Mouse (Mus musculus) adrenal gland, adult 2 months (tissue): Measurements from ENCODE around the gene Itih2. TPM values are rescaled to one million over a fixed set of nuclear protein-coding genes. Genes with fewer than 3 reads are reported as not detected.

Source experiments
- DNase-seq: peaks from one replicate; pipeline ENCODE4 v3.0.0; 2021
- long read RNA-seq: library from polyadenylated mRNA; stranded (forward); transcript quantifications from one replicate; pipeline ENCODE4 v2.0.0, GENCODE M21; 2021
- polyA plus RNA-seq: library from polyadenylated mRNA; depleted of rRNA; stranded (reverse); fragments of >200 nt; gene quantifications from 2 replicates; pipeline ENCODE4 v1.2.3, GENCODE M21; 2012; rRNA removed
- total RNA-seq, 2 experiments: library from RNA; stranded (reverse); gene quantifications; 2 replicates each; pipeline ENCODE4 v1.2.3; 2021

The Itih2 gene
- total RNA-seq = 10 to 100 TPM in 1 of 2 experiments, 1 to 10 TPM in 1; 7.7 to 10.0 TPM
- polyA plus RNA-seq = 3.2 and 3.9 TPM in 2 replicates
- long read RNA-seq, partial matches to known transcripts = 0 of 2 reads
- long read RNA-seq, other reads (novel, unspliced or antisense) = 0 of 2 reads

DNA sequence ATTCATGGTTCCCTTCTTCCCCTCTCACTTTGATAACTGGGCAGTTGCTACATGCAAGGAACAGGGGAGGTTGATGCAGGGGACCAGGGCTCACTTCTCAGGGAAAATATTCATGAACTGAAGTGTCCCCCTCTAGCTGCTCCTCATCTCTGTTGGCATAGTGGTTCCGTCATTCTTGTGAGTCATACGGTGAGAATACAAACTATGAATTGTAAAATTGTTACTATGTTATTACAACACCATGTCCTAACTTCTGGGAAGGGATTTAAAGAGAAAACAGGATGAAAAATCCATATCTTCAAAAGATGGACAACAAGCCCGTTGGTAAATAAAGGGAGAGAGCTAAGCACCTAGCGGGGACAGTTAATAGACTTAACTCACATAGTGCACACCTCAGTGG, at the start of gene Itih2:
Gene Itih2 (minus strand): TSS at position 101 of the 400 bp plus-strand sequence.
- no peak for DNase-seq

DNA sequence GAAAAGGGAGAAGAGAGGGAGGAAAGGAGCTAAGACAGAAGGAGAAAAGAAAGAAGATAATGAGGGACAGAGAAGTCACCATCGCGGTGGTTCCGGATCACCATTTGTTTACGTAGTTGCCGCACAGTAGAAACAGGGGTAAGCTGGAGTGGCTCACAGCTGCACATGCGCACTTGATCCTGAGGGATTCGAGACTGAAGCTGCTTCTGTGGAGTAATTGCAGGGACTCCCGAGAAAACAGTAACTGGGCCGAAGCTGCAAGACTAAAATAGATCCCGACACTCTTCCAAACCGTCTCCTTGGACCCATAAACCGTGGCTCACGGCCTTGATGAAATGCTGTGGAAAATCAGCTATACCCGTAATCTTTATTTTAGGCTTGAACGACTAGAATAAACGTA, 38.8 kb upstream of the Itih2 start:
- DNase-seq = no peak

DNA sequence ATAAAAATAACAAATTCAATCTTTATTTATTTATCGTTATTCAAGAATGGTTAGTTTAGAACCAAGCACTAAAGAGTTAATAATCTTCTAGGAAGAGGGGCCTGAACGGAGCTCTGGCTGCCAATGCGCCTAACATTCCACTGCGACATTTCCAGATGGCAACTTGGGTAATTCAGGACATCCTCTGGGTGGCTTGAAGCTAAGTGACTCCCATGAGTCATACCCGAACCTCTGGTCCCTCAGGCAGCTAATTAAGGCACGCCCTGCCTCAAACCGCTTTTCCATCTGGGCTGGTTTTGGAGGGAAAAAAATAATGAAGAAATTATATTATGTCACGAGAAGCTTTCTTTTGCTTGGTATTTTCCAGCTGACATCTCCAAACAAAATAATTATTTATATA, 36.8 kb upstream of the Itih2 start:
- DNase-seq = no peak

DNA sequence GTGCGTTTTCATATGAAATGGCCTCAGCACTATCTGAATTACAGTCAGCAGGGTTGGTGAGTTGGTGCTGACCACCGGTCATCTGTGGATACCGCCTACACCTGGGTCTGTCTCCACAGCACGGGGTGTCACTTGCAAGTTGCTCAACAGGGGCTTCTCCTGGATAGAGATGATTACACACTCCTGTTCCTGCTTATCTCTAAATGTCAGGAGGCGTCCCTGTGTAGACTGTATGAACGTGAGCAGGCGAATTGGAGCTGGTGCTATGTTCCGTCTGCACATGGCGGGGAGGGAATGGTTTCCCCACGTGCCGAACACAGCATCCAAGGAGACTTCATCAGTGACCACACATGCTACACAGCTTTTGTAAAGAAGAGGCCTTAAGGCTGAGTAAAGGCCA, 36.1 kb upstream of the Itih2 start:
- no peak for DNase-seq

DNA sequence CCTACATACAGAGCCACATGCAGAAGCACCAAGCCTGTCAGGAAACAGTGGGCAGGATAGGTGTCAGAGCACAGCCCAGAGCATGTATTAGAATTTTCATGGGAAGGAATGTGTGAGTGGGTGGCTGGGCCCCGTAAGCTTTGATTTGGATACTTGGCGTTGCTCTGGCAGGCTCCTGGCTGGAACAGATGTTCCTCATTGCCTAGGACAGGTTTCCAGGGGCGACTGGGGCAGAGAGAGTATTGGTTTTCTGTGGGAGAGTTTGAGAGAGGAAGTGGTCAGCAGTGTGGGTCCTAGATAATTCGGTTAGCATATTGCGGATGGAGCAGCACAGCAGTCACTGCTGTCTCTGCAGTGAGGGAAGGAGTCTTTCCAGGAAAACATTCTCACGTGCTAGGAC, 35.4 kb upstream of the Itih2 start:
- no peak for DNase-seq

DNA sequence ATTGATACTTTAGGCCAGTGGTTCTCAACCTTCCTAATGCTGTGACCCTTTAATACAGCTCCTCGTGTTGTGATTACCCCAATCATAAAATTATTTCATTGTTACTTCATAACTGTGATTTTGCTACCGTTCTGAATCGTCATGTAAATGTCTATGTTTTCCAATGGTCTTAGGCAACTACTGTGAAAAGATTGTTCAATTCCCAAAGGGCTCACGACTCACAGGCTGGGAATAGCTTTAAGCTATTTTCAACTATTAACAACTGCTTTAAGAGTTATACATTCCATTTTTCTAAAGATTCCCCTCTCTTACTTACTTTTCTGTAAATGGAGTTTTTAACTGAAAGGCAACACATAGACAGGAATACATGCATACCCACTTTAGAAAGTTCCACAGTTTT, 30.8 kb upstream of the Itih2 start:
- no peak for DNase-seq

DNA sequence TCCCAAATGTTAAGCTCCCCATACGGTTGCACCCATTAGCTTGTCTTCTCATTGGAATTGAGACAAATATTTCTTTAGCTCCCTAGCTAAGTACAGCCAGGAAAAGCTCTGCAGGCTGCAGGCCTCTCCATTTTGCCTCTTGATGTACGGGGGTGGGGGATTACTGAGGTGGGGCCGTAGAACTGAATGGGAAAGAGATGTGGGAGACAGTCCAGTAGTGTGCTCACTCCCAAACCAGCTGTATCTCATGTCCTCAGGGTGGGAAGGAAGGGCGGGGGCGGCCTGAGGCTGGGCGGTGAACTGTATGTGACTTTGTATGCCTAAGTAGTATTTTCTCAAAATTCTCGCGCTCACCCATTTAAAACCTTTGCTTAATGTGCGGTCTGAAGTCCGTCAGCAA, 26.0 kb upstream of the Itih2 start:
- no peak for DNase-seq

DNA sequence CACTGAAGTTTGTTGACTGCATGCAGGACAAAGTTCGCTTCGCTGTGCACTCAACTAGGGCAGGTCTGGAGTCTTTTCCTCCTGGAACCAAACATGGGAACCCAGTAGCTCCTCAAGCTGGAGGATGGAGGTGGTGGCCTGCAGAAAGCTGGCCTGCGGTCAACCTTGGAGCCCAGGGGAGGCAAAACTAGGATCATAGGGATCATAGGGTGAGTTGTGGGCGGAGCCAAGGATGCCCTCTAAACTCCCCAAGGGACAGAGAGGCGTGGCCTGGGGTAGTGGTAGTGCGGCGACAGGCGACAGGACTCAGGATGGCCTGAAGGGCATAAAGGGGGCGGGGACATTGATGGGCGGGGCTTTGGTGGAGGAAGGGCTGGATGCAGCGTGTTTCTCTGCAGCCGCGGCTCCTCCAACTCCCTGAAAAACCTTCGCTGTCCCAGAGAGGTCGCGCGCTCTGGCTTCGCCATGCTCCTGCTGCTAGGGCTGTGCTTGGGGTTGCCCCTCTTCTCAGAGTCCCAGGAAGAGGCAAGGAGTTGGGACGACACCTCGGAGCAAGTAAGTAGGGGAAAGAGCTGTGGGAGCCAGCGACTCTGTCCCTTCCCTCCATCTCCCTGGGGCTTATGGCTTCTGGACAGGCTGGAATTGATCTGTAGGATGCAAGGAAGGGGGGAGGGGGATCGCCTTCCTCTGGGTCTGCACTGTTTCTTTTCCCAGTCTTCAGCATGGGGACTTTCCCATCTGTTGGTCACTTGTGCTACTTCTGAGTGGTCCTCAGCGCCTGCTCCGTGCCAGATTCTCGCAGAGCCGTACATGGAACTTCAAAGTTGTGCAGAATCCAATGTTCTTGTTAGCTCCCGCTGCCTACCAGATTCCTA, 22.2 kb upstream of the Itih2 start, which contains the start of gene Itih5:
Gene Itih5 (plus strand): TSS at position 371 of the 875 bp plus-strand sequence.
- DNase-seq = peak; percentile 63

DNA sequence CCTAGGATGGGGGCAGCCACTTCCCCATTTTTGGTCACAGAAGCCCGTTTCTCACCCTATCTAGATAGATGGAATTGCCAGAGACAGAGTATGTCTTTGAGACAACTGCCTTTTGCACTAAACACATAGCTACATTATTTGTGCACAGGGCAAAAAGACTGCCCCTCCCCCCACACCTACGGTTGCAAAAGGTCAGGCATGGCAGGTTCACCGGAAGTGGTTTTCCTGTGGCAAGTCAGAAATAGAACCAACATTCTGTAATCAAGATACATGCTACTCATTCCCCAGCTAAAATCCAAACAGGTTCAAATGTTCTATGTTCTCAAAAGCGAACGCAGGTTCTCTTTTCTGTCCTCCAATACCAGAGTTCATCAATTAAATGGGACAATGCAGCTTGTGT, 21.4 kb upstream of the Itih2 start:
- no peak for DNase-seq

DNA sequence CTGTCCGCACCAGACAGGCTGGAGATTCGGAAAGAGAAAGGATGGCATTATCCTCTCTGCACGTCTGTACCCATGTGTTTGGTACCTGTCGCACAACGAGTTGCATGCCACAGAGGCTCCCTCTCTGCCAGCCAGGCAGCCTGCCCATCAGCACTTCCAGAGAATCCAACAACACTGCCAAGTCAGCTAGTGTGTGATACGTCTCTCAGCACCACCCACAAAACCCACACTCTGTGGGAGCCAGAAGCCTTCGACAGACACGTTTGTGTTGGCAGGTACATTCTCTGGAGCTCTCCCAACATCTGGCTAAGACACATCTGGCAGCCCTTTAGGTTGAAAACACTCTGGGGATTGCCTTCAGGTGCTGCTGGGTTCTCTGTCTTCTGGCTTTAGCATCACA, 16.0 kb upstream of the Itih2 start:
- DNase-seq = peak; percentile 6

DNA sequence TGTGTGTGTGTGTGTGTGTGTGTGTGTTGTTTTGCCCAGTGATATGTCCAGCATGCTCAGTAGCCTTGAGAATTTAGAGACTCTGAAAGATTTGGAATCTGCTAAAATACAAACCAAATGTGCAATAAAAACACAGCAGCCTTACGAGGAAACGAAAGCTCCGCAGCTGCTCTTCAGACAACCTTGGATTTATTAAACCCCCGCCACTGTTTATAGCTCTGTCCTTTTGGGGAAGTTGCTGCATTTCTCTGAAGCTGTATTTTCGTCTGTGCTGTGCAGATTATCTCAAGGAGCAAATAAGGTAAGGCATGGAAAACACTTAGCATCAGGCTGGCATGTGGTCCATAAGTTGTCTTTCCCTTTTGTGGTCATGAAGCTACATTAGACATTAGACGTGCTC, 14.3 kb upstream of the Itih2 start:
- DNase-seq = no peak

DNA sequence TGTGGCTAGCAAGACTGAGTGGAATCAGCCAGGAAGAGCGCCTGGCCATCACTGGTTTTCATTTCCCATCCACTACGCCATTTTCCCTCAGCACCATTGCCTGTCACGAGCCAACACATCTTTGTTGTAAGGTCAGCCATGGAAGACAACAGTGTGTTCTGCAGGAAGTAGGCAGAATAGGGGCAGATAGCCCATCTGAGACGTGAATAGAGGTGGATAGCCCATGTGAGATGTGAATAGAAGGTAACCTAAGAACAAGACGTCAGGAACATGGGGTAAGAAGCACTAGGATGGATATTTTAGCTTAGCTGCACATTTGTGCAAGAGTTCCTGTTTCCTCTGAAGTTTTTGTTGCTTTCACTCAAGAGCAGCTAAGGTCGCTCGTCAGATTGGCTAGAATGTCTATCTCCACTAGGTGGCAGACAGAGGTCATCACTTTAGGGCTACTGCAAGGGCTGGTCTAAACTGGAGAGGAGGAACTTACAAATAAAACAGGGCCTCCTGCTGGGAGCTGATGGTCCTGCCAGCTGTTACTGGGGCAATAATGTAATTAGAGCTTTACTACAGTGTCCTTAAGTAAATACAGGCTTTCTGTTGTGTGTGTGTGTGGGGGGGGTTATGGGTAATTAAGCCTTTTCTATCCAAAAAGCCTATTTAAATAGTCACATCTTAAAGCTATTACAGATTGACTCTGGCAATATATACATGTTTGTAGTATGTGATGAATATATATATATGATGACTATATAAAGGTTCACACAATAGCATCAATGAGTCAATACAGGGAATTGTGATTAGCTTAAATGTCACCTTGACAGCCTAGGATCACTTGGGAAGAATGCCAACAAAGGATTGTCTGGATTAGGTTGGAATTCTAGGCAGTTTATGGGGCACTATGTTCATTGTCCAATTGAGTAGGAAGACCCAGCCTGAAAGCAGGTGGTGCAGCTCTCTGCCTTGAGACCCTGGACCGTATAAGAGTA, 11.6 kb upstream of the Itih2 start:
- peak; percentile 70 for DNase-seq

DNA sequence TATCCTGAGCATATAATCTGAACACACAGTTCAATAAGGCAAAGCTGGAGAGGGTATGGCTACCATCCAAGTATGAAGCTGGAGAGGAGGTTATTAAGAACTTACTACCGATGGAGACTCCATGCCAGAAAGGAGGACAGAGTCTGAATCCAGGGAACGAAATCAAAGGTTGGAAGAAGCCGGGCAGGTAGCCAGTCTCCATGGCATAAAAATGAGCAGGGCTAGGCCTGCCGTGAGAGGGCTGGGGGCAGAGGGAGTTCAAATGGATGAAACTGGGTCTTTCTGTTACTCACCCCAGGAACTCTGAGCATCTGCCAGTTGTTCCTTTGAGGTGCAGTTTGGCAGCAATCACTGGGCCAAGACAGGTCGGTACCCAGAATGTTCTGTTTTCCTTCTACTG, 9.3 kb upstream of the Itih2 start:
- DNase-seq = no peak

DNA sequence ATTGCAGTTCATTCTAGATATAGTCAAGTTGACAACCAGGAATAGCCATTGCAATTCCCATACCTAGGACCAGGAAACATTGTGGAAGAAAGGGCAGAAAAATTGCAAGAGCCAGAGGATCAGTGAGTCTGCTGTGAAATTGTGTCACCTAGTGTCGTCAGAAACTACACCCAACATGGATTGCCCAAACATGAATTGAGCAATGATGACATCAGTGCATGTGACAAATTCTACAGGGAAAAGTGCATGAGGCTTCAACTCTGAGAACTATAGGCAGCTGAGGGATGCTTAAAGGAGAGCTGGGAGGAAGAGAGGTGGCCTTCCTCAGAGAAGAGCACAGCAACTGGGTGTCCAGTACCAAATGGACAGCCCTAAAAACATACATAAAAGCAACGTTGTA, 6.1 kb upstream of the Itih2 start:
- DNase-seq = no peak

DNA sequence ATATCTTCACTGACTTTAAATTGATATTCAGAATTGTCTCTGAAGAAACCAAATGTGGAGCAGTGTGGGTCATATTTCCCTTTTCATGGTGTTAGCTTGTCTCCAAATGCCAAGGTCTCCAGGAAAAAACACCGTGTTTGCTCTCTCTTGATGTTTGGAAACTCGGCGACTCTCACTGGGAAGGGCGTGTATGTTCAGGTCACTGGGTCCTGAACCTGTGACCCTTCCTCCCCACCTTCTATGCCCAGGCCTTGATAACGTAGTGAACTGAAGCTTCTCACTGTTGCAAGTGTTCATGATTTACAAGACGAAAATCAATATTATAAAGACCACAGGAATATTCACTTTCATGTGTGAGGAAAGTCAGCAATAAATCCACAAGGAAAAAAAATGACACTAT, 2.7 kb upstream of the Itih2 start:
- no peak for DNase-seq

DNA sequence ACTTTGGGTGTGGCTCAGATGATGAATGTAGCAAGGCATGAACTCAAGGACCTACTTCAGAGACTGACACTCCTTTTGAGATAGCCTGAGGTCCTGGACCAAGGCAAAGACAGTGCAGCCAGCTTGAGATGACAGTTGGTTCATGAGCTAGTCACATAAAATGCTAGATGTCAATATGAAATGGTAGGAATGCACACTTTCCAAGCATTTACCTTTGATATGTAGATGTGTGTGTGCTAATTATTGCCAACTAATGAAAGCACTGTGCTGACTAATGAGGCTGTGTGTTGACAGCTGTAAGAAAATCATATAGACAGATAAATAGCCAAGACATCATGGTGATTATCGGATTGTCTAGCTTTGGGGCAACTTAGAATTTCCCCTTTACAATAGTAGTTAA, 932 bp upstream of the Itih2 start:
- DNase-seq = no peak

DNA sequence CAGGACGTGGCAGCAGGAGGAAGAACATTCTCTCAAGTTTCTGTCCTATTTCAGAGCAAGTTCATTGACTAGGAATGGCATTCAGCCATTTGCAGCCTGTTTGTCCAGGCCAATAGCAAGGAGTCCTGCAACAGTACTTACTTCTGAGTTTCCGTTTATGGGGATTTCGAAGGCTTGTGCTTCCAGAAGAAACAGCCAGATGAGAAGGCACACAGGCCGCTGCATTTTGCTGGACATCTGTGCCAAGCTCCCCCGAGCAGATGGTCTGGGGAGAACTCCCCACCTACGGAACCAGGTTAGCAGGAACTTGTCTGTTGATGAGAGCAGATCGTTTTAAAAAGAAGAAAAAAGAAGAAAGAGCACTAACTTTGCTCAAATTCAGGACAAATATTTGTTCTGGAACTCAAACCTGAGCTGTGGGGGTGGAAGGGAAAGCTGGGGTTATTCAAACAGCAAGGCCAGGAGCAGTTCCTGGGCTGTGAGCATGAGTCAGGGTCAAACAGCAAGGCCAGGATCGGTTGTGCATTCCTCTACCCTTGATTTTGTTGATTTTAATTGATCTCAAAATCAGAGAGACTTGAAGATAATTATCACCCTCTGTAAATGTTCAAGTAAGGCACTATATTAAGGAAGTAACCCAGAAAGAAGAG, 730 bp downstream of the Itih2 start:
- DNase-seq = peak; percentile 39

DNA sequence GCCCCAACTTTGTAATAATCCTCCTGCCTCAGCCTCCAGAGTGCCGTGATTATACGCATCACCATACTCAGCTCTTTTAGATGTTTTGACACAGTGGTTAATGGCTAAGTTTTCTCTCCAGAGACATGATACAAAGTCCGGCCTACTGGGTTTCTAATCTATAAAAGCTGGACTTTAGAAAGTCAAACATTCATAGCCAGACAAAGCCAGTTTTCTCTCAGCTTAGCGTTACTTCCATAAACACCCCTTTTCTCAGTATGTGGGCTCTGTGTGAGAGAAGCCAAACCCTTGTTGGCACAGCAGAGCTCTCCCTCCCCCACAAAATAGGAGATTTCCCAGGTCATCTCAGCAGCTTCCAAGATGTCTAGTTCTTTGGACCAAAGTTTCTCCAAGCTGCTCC, 2.6 kb downstream of the Itih2 start:
- no peak for DNase-seq

DNA sequence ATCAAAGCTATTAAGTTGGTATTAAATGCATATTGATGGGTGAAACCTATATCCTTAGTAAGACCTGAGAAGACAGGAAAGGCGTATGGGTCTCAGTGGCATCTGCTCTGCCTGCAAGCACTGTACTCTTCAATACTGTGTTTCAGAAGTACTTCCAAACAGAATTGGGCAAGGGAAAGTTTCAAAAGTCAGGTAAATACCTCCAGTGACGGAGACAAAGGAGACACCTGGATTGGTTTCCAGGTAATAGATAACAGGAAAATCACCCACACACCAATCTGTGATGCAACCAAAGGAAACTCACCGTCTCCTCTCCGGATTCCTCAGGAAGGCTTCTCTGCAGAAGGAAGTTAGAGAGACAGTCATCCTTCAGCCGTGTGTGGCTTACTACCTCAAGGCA, 3.7 kb downstream of the Itih2 start:
- no peak for DNase-seq

DNA sequence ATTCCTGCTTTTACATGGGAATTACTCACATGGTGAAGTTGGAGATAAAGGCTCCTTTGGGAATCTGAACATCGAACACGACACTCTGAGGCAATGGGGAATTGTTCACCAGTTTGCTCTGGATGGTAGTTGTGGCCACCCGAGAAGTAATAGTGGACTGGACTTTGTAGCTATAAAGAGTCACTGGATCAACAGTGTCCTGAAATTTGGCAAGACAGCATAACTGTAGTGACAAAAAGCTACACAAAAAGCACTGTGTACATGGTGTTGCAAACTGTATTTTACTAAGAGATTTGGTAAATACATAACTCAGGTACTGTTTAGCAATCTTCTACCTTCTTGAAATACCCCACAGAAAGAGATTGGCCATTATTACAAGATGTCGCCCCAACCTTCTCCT, 5.1 kb downstream of the Itih2 start:
- DNase-seq = no peak

DNA sequence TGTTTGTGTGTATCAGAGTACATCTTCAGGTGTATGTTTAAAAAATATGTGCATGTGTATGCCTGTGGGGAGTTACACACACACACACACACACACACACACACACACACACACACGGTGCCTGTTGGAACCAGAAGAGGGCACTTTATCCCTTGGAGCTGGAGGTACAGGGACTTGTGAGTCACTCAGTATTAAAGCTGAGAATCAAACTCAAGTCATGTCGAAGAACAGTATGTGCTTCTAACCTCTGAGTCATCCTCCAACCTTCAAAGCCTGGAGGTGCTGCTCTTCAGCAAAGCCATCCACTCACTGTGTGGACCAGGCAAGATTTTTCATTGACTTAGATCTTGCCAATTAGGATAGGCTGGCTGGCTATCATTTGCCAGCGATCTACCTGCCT, 9.4 kb downstream of the Itih2 start:
- DNase-seq = peak; percentile 46

DNA sequence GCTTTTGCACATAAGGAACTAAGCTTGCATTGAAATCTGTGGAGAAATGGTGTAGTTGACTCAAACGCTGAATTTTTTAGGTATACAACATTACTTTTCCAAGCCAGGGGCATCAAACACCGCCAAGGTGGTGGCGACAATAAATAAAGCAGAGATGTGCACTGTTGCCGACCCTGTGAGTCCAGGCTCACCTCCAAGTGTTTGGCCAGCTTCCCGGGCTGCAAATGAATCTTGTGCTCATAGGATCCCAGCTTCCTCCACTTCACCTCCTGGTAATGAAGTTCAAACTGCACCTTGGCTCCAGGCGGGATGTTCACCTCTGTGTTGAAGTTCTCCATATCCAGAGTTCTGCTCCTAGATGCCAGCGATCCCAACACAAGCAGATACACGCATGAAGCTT, 11.9 kb downstream of the Itih2 start:
- DNase-seq = no peak
